Mouse (Mus musculus) embryonic facial prominence, embryonic 12.5 days (tissue): ENCODE results near the gene Mrpl18. TPM values are rescaled to one million over a fixed set of nuclear protein-coding genes. Genes with fewer than 3 reads are reported as not detected.
"Not testable (repeated sequence)": the region's sequence is repeated elsewhere in the genome, so short reads cannot be mapped to it uniquely, and the experiment has no call there.

ENCODE experiments used
- ATAC-seq: fragments of 200-750 bp; cut with Nextera tagmentation; 2 replicates; pipeline ENCODE4 v1.8.0; 2017; ENCODE audit not compliant: insufficient number of reproducible peaks, insufficient read depth, low FRiP score, low TSS enrichment
- H3K27ac ChIP-seq: fragments of 300-500 bp; sonication (generic); 2 replicates; pipeline ENCODE4 v1.5.1; 2016; ENCODE audit warnings: mild to moderate bottlenecking
- H3K27me3 ChIP-seq: fragments of 300-500 bp; sonication (generic); 2 replicates; pipeline ENCODE4 v1.6.1; 2016; ENCODE audit warnings: mild to moderate bottlenecking, moderate library complexity
- H3K36me3 ChIP-seq: fragments of 300-500 bp; sonication (generic); 2 replicates; pipeline ENCODE4 v1.6.1; 2016; ENCODE audit warnings: mild to moderate bottlenecking
- H3K4me1 ChIP-seq: fragments of 300-500 bp; sonication (generic); 2 replicates; pipeline ENCODE4 v1.6.1; 2016
- H3K4me2 ChIP-seq: fragments of 300-500 bp; sonication (generic); replicated peaks from 2 replicates; pipeline ENCODE4 v1.6.1; 2016; ENCODE audit warnings: mild to moderate bottlenecking, moderate library complexity
- H3K4me3 ChIP-seq: fragments of 300-500 bp; sonication (generic); 2 replicates; pipeline ENCODE4 v1.5.1; 2016; ENCODE audit warnings: mild to moderate bottlenecking
- H3K9ac ChIP-seq: fragments of 300-500 bp; sonication (generic); 2 replicates; pipeline ENCODE4 v1.6.1; 2016; ENCODE audit warnings: mild to moderate bottlenecking, moderate library complexity
- H3K9me3 ChIP-seq: fragments of 300-500 bp; sonication (generic); 2 replicates; pipeline ENCODE4 v1.6.1; 2016; ENCODE audit warnings: mild to moderate bottlenecking, moderate library complexity
- WGBS: fragments of 180-500 bp; shearing (Covaris S2); methylation state at CpG from one replicate; pipeline ENCODE4 v1.1.7; 2016; 5-methylcytosine and 5-hydroxymethylcytosine counted together
- polyA plus RNA-seq: library from polyadenylated mRNA; unstranded; fragments of >200 nt; fragmentation: Nextera tagmentation; extraction: Ambion mirVana; gene quantifications from 2 replicates; pipeline ENCODE4 v1.2.1, GENCODE M21; 2016

The Mrpl18 gene
- polyA plus RNA-seq: 161 and 171 TPM in 2 replicates

DNA sequence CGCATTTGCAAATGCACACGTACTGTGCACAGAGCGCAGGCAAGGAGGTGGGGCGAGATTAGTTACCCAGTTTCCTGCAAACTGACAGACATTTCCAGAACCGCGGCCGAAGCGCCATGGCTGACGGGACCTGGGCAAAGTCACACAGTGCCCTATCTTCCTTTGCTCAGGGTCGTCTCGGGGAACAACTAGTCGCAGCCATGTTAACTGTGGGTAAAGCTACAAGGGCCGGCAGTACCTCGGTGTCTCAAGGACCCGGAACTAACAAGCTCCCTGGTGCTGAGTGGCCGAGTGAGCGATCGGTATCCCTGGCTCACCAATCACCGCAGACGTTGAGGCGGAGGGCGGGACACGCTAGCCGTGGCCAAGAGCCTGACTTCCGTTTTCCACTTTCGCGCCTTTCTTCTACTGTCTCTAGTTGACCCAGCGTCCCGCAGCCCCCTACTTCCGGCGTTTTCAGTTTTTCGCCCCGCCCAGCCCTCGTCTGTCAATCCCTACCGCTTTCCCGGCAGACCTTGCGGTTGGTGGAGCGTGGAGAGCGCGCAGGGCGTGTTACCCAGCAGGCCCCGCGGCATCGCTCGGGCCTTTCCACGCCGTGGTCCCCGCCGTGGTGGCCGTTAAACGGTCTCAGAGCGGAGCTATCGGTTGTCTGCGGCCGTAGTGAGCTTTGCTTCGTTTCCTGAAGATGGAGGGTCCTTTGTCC is at the start of gene Mrpl18:
TSS of gene Mrpl18 (minus strand) at position 465 of the 703 bp plus-strand sequence.
- no peaks in the 10 kb centered on the region for H3K27me3 ChIP-seq
- peak within 1 kb of the TSS; percentile 98 for H3K9ac ChIP-seq
- H3K27ac ChIP-seq: peak within 1 kb of the TSS; percentile 93
- H3K36me3 ChIP-seq: peaks cover 54% of the 10 kb centered on the region
- no peaks in the 10 kb centered on the region for H3K9me3 ChIP-seq
- peak within 1 kb of the TSS; percentile 69 for H3K4me2 ChIP-seq
- H3K4me1 ChIP-seq: no peaks in the 10 kb centered on the region
- peak; percentile 99 for ATAC-seq
- H3K4me3 ChIP-seq: peak within 1 kb of the TSS; percentile 97
- under 1% methylated on average over 56 of the region's 56 CpGs for WGBS

DNA sequence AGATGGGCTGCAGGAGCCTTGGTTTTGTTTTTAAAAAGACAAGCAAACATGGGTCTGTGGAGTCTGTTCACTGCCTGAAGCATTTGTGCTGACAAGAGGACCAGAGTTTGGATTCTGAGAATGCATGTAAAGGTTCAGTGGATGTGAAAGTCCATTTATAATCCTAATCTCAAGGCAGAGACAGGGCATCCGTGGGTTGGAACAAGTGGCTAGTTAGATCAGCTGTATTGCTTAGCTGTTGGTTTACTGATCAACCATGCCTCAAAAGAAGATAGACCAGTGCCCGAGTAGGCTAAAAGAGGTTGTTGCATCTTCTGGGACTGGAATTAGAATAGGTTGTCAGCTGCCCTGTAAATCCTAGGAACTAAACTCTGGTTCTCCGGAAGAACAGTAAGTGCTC is 47.3 kb upstream of the Mrpl18 start:
- H3K9ac ChIP-seq: no peak overlapping the region
- H3K4me1 ChIP-seq: peaks cover 7% of the 10 kb centered on the region; the same call in 1 of the 2 replicates
- H3K4me2 ChIP-seq: no peak overlapping the region
- no peaks in the 10 kb centered on the region for H3K27me3 ChIP-seq
- peak overlapping the region; percentile 17; the same call in 1 of the 2 replicates for H3K27ac ChIP-seq
- H3K36me3 ChIP-seq: peaks cover 23% of the 10 kb centered on the region
- no peaks in the 10 kb centered on the region for H3K9me3 ChIP-seq
- WGBS: 88% methylated on average over 3 of the region's 3 CpGs
- ATAC-seq: no peak
- H3K4me3 ChIP-seq: no peak overlapping the region

GRCm38 (mm10) chr17:12960331-12960873 is 44.3 kb upstream of the Mrpl18 start, which contains the start of gene Acat2:
Gene Acat2, minus strand, starts transcription at chr17:12960747.
- WGBS: 0% methylated on average over 42 of the region's 42 CpGs
- H3K4me2 ChIP-seq: peak within 1 kb of the TSS; percentile 67
- H3K9ac ChIP-seq: peak within 1 kb of the TSS; percentile 67
- H3K4me1 ChIP-seq: peaks cover 7% of the 10 kb centered on the region; the same call in 1 of the 2 replicates
- H3K36me3 ChIP-seq: peaks cover 19% of the 10 kb centered on the region
- H3K9me3 ChIP-seq: no peaks in the 10 kb centered on the region
- H3K27ac ChIP-seq: peak within 1 kb of the TSS; percentile 87
- ATAC-seq: peak; percentile 98
- peak within 1 kb of the TSS; percentile 64 for H3K4me3 ChIP-seq
- no peaks in the 10 kb centered on the region for H3K27me3 ChIP-seq

DNA sequence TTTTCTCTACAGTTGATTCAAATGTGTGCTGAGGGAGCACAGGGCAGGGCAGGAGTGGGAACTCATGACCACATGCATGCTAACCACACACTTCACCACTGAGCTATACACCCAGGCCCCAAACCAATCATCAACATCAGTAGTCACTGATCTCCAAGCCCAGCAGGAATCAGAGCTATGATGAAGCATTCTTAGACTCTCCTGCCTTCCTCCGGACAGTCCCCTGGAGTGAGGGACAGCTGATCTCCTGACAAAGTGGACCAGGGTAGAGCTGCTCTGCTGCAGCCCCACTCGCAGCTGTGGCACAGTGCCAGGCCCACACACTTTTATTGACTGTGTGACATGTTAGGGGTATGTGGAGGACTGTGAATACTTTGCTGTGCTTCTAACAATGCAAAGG is 43.2 kb upstream of the Mrpl18 start:
- not testable (repeated sequence) for H3K27me3 ChIP-seq, H3K27ac ChIP-seq, H3K9ac ChIP-seq, H3K4me3 ChIP-seq, ATAC-seq, H3K9me3 ChIP-seq, H3K4me1 ChIP-seq
- 33% methylated on average over 2 of the region's 2 CpGs for WGBS
- Histone ChIP-seq H3K4me2 (peak overlapping the region; percentile 42), H3K36me3 (peaks cover 19% of the 10 kb centered on the region)

DNA sequence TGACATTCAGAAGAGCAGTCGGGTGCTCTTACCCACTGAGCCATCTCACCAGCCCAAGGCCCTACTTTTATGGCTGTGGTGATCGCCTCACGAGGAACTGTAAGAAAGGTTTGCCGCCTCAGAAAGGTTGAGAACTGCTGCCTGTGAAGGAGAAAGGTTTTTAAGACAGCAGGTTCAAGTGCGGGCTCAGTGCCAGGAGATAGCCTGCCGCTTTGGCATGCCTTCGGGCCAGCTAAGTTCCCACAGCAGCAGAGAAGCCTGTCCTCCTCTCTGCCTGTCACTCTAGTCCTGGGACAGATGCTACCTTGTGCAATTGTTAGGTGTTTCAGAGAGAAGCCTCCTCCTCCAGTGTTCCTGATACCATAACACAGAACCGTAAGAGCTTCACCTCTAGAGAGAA is 40.5 kb upstream of the Mrpl18 start:
- Histone ChIP-seq H3K9me3 (no peaks in the 10 kb centered on the region), H3K27me3 (no peaks in the 10 kb centered on the region), H3K4me3 (no peak overlapping the region), H3K9ac (no peak overlapping the region), H3K4me2 (no peak overlapping the region), H3K4me1 (peaks cover 7% of the 10 kb centered on the region; the same call in 1 of the 2 replicates), H3K36me3 (peaks cover 39% of the 10 kb centered on the region), H3K27ac (no peak overlapping the region)
- no peak for ATAC-seq
- WGBS: 94% methylated on average over 8 of the region's 8 CpGs

DNA sequence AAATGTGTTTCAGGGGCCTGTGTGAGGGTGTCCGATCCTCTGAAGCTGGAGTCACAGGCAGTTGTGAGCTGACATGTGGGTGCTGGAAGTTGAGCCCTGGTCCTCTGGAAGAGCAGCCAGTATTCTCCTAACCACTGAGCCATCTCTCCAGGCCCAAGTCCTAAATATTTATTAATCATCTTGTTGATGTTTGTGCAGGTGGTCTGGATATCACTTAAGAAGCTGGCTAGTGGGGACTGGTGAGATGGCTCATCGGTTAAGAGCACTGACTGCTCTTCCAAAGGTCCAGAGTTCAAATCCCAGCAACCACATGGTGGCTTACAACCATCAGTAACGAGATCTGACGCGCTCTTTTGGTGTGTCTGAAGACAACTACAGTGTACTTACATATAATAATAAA is 33.5 kb upstream of the Mrpl18 start:
- H3K4me2 ChIP-seq: no peak overlapping the region
- H3K4me1 ChIP-seq: no peaks in the 10 kb centered on the region
- H3K9ac ChIP-seq: no peak overlapping the region
- H3K36me3 ChIP-seq: peaks cover 68% of the 10 kb centered on the region
- no peak overlapping the region for H3K4me3 ChIP-seq
- 94% methylated on average over 5 of the region's 5 CpGs for WGBS
- no peak overlapping the region for H3K27ac ChIP-seq
- no peaks in the 10 kb centered on the region for H3K27me3 ChIP-seq
- H3K9me3 ChIP-seq: no peaks in the 10 kb centered on the region
- no peak for ATAC-seq

DNA sequence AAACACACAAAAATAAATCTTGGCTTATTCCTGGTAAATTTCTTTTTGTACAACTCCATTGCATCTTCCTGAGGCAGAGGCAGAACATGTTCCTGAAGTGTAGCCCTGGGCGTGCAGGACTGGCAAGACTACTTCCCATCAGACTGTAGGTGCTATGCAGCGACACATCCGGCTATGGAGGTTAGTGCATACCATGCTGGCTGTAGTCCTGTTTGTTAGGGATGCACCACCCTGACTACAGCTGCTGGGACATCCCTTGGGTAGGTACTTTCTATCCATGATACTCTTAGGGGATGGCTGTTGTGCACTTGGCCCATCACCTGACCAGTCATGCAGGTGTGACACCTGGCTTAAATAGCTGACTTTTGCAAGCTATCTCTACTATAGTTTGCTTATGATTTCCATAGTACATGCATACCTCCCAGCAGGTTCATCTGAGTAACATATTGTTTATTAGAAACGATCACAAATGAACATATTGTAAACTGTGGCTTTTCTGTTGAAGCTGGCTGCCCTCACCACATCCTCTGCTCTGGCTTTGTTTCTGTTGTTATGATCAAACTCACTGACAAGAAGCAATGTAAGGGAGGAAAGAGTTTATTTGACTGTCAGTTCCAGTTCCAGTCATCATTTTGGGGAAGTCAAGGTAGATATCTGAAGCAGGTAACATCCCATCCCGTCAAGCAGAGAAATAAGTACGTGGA is 26.5 kb upstream of the Mrpl18 start:
- peaks cover 38% of the 10 kb centered on the region for H3K36me3 ChIP-seq
- WGBS: 90% methylated on average over 6 of the region's 6 CpGs
- ATAC-seq: no peak

DNA sequence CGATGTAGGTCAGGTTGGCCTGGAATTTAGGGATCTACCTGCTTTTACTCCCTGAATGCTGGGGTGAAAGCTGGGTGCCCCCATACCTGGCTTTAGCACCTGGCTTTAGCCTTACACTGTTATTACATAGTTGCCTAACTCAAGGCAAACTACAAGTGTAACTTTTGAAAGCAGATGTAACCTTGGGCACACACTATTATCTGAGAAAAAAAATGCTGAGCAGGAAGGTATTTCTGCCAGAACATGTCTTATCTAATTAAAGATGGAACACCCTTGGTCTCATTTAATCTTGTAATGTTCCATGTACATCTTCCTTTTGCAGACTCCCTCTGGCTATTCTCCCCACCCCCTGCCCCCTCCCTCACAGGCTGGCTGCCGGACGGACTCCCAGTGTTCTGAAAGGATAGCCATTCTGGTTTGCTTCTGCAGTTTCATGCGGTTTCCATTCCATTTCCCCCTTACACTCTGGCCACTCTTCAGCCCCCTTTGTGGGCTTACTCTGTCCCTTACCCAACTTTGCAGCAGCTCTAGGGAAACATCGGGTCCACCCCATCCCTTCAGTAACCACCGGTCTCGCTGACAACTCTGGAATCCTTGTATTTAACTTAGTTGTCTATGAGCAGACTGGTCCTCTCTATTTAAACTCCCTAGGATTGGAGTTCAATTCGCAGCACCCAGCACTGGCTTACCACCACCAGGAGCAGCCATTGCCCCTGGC is 25.6 kb upstream of the Mrpl18 start:
- no peak overlapping the region for H3K9ac ChIP-seq
- H3K4me2 ChIP-seq: no peak overlapping the region
- no peaks in the 10 kb centered on the region for H3K9me3 ChIP-seq
- H3K27ac ChIP-seq: no peak overlapping the region
- no peak overlapping the region for H3K4me3 ChIP-seq
- no peaks in the 10 kb centered on the region for H3K27me3 ChIP-seq
- no peak for ATAC-seq
- WGBS: 76% methylated on average over 8 of the region's 8 CpGs
- peaks cover 3% of the 10 kb centered on the region; the same call in 1 of the 2 replicates for H3K4me1 ChIP-seq
- peaks cover 36% of the 10 kb centered on the region for H3K36me3 ChIP-seq

More for the DNA sequence above, 26.5 kb upstream of the Mrpl18 start:
- H3K9me3 ChIP-seq: no peaks in the 10 kb centered on the region
- H3K4me3 ChIP-seq: no peak overlapping the region
- no peak overlapping the region for H3K4me2 ChIP-seq
- no peak overlapping the region for H3K27ac ChIP-seq
- no peaks in the 10 kb centered on the region for H3K27me3 ChIP-seq
- no peak overlapping the region for H3K9ac ChIP-seq
- peaks cover 3% of the 10 kb centered on the region; the same call in 1 of the 2 replicates for H3K4me1 ChIP-seq

GRCm38 (mm10) chr17:12940151-12940805 is 24.1 kb upstream of the Mrpl18 start, which contains the start of gene Acat3:
Gene Acat3, minus strand, starts transcription at chr17:12940600.
- H3K4me2 ChIP-seq: peak within 1 kb of the TSS; percentile 50
- peak; percentile 84; the same call in 1 of the 2 replicates for ATAC-seq
- WGBS: 16% methylated on average over 27 of the region's 27 CpGs
- H3K36me3 ChIP-seq: peaks cover 26% of the 10 kb centered on the region
- H3K9ac ChIP-seq: peak within 1 kb of the TSS; percentile 5; the same call in 1 of the 2 replicates
- no peaks in the 10 kb centered on the region for H3K27me3 ChIP-seq
- H3K4me1 ChIP-seq: peaks cover 3% of the 10 kb centered on the region; the same call in 1 of the 2 replicates
- no peak within 1 kb of the TSS for H3K27ac ChIP-seq
- peak within 1 kb of the TSS; percentile 23 for H3K4me3 ChIP-seq
- no peaks in the 10 kb centered on the region for H3K9me3 ChIP-seq

GRCm38 (mm10) chr17:12939377-12940148 is 23.4 kb upstream of the Mrpl18 start:
- Histone ChIP-seq H3K4me3 (peak overlapping the region; percentile 23), H3K4me2 (peak overlapping the region; percentile 50), H3K9ac (0 out of 2 replicates have a peak overlapping the region, but pooled peaks have one; percentile 5), H3K36me3 (peaks cover 19% of the 10 kb centered on the region)
- H3K9me3 ChIP-seq, H3K27me3 ChIP-seq, H3K27ac ChIP-seq, H3K4me1 ChIP-seq: not testable (repeated sequence)
- WGBS: 67% methylated on average over 3 of the region's 12 CpGs
- ATAC-seq: peak; percentile 65; the same call in 1 of the 2 replicates
